Mouse (Mus musculus) thymus, adult 2 months (tissue): ENCODE results near the gene Gsap. TPM values are rescaled to one million over a fixed set of nuclear protein-coding genes. Genes with fewer than 3 reads are reported as not detected.

Source experiments
- DNase-seq: peaks from one replicate; pipeline ENCODE4 v3.0.0; 2021
- H3K27ac ChIP-seq: fragments of 200-500 bp; 2 replicates; pipeline ENCODE4 v1.5.1; 2012; ENCODE audit warnings: low read length, control low read depth; ENCODE audit not compliant: control insufficient read depth, insufficient read depth
- H3K27me3 ChIP-seq: fragments of 200-500 bp; 2 replicates; pipeline ENCODE4 v1.6.1; 2012; ENCODE audit warnings: mild to moderate bottlenecking, low read length, moderate library complexity, mixed read lengths; ENCODE audit not compliant: control insufficient read depth, insufficient read depth
- H3K36me3 ChIP-seq: fragments of 200-500 bp; 2 replicates; pipeline ENCODE4 v1.6.1; 2012; ENCODE audit warnings: mild to moderate bottlenecking, low read length, moderate library complexity; ENCODE audit not compliant: control insufficient read depth, insufficient read depth
- H3K4me1 ChIP-seq: fragments of 200-500 bp; replicated peaks from 2 replicates; pipeline ENCODE4 v1.6.1; 2012; ENCODE audit warnings: low read length; ENCODE audit not compliant: control insufficient read depth, insufficient read depth
- H3K4me3 ChIP-seq: fragments of 200-500 bp; 2 replicates; pipeline ENCODE4 v1.5.1; 2012; ENCODE audit warnings: mild to moderate bottlenecking, low read length, control low read depth, moderate library complexity; ENCODE audit not compliant: control insufficient read depth, insufficient read depth
- CTCF ChIP-seq: fragments of 200-500 bp; IDR thresholded peaks from 2 replicates; pipeline ENCODE4 v1.5.1; 2012; ENCODE audit warnings: mild to moderate bottlenecking, control low read depth, low read length, moderate library complexity, borderline replicate concordance; ENCODE audit not compliant: control insufficient read depth, poor library complexity, insufficient read depth; ENCODE audit errors: extremely low read depth
- POLR2A ChIP-seq: fragments of 200-500 bp; IDR thresholded peaks from 2 replicates; pipeline ENCODE4 v1.6.1; 2012; ENCODE audit warnings: mild to moderate bottlenecking, low read length, control low read depth, moderate library complexity; ENCODE audit not compliant: control insufficient read depth, poor library complexity, insufficient read depth; ENCODE audit errors: extremely low read depth
- WGBS: fragments of 180-500 bp; shearing (Covaris S2); methylation state at CpG from one replicate; pipeline ENCODE4 v1.1.7; 2018; 5-methylcytosine and 5-hydroxymethylcytosine counted together
- polyA plus RNA-seq: library from polyadenylated mRNA; depleted of rRNA; stranded (reverse); fragments of >200 nt; gene quantifications from 2 replicates; pipeline ENCODE4 v1.2.3, GENCODE M21; 2012

Gene Gsap
- polyA plus RNA-seq, 1 experiment = 4.3 TPM

DNA sequence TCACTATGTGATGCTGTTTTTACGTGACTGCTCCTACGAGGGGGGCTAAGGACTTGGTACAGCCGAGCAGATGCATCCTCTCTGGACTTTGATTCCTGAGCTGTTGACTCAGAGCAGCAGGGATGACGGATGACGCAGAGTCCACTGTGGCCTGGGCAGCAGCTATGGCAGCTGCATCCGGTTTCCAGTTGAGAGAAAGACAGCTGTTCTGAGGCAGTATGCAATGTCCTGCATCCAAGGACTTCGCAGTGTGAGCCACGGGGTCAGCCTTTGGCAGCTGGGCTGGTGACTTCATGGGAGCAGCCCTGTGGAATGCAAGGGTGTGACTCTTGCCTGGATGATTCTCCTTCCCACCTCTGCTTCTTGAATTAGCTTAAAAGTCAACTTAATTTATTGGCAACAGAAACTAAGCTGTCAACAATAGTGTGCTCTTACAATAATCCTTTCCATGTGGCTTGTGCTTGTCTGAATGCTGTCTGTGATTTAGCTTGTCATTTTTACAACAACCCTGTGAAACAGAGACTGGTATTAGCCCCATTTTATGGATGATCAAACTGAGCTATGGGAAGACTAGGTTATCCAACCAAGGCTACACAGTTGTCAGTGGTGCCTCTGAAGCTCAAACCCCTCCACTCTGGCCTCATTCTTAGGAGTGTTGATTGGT lies 41.4 kb upstream of the Gsap start:
- Histone ChIP-seq H3K27ac (no peak overlapping the region), H3K36me3 (no peaks in the 10 kb centered on the region), H3K4me1 (no peaks in the 10 kb centered on the region), H3K4me3 (no peak overlapping the region), H3K27me3 (no peaks in the 10 kb centered on the region)
- WGBS = 86% methylated on average over 8 of the region's 8 CpGs
- no peak for TF ChIP-seq CTCF
- no peak for DNase-seq

DNA sequence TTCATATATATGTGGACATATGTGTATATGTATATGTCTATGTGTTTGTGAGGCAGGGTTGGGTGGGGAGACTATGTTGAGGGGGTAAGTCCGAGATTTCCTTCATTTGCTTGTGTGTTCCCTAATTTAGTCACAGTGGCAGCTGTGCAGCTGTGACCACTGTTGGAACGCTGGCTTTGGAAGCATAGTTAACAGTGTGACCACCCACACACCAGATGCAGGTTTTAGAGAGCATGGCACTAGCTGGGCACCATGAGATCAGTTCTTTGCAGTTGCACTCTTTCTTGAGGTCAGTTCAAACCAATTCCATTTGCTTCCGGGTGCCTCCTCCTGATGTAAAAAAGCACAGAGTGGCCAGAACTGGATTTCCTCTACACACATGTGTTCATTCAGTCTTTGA lies 37.7 kb upstream of the Gsap start:
- H3K4me3 ChIP-seq = no peak overlapping the region
- H3K4me1 ChIP-seq = no peaks in the 10 kb centered on the region
- no peak for DNase-seq
- H3K27me3 ChIP-seq = no peaks in the 10 kb centered on the region
- TF ChIP-seq CTCF (no peak), POLR2A (no peak)
- WGBS = 94% methylated on average over 3 of the region's 3 CpGs
- no peaks in the 10 kb centered on the region for H3K36me3 ChIP-seq
- no peak overlapping the region for H3K27ac ChIP-seq

DNA sequence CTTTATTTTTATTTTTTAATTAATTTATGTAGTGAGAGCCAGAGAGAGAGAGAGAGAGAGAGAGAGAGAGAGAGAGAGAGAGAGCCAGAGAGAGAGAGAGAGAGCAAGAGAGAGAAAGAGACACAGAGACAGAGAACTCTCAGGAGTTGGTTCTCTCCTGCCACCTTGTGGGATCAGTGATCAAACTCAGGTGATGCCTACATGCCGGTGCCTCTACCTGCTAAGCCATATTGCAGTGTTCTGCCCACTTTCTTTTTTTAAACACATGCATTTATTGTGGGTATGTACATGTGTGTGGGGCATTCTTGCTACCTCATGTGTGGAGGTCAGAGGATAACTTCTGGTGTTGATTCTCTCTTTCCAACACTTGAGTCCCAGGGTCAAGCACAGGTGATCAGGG lies 32.4 kb upstream of the Gsap start:
- Histone ChIP-seq H3K36me3 (no peaks in the 10 kb centered on the region), H3K4me1 (no peaks in the 10 kb centered on the region), H3K27me3 (no peaks in the 10 kb centered on the region), H3K4me3 (no peak overlapping the region), H3K27ac (no peak overlapping the region)
- WGBS = 81% methylated on average over 1 of the region's 1 CpGs
- DNase-seq = no peak
- TF ChIP-seq CTCF (no peak), POLR2A (no peak)

DNA sequence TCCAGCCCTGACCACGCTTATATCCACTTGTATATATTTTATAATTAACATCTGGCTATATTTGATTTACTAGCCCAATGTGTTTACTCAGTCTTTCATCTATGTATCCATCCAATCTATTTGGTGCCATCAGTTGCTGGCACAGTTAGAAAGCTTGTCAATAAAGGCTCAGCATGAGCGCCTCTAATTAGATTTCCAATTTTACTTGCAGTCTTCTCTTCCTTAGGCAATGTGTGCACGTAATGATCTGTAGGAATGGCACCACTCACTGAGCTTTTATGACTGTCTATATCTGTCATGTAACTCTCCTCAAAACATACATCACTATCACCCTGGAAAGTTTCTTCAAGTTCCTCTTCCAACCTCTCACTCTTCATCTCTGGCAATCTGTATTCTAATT lies 29.3 kb upstream of the Gsap start:
- WGBS = 96% methylated on average over 3 of the region's 3 CpGs
- H3K4me3 ChIP-seq = no peak overlapping the region

DNA sequence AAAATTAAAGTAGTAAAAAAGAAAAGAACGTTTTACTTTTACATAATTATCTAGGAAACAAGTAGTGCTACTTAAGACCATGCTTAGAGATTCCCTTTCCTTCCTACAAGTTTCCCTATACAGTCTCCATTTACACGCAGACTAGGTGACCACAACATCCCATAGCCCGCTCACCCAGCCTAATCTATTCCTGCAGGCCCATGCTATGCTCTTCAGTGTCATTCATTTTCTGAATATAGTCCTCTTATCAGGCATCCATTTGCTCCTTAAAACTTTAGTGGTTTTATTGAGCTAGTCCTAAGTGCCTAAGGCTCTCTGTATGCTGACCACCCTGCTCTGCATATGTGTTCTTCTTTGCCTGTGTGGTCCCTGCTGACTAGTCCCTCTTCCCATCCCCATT lies 26.5 kb upstream of the Gsap start:
- TF ChIP-seq POLR2A (no peak), CTCF (no peak)
- DNase-seq = no peak
- Histone ChIP-seq H3K36me3 (no peaks in the 10 kb centered on the region), H3K27me3 (no peaks in the 10 kb centered on the region), H3K4me3 (no peak overlapping the region), H3K27ac (no peak overlapping the region), H3K4me1 (no peaks in the 10 kb centered on the region)
- 82% methylated on average over 3 of the region's 3 CpGs for WGBS

More for the DNA sequence above, 29.3 kb upstream of the Gsap start:
- TF ChIP-seq POLR2A (no peak), CTCF (no peak)
- Histone ChIP-seq H3K4me1 (no peaks in the 10 kb centered on the region), H3K36me3 (no peaks in the 10 kb centered on the region), H3K27me3 (no peaks in the 10 kb centered on the region), H3K27ac (no peak overlapping the region)
- DNase-seq = no peak

DNA sequence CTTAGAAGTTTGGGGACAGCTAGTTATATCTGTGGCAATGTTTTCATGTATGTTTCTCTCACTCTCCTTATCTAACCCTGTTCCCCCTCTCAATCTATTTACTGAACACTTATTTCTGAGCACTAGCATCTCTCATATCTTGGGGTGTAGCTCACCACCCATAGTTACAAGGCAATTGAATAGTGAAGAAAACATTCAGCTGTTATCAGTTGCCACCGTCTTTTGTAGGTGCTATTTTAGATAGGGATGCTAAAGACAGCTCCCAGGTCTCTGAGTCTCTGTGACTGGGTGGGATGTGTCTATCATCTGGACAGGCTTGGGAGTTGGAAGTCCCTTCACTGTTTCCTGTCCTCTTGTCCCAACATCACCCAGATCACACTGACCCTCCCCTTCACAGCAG lies 25.3 kb upstream of the Gsap start:
- no peaks in the 10 kb centered on the region for H3K4me1 ChIP-seq
- no peak for TF ChIP-seq CTCF
- no peak for TF ChIP-seq POLR2A
- no peaks in the 10 kb centered on the region for H3K27me3 ChIP-seq
- H3K4me3 ChIP-seq = no peak overlapping the region
- WGBS = 97% methylated on average over 1 of the region's 1 CpGs
- no peaks in the 10 kb centered on the region for H3K36me3 ChIP-seq
- DNase-seq = no peak
- no peak overlapping the region for H3K27ac ChIP-seq

DNA sequence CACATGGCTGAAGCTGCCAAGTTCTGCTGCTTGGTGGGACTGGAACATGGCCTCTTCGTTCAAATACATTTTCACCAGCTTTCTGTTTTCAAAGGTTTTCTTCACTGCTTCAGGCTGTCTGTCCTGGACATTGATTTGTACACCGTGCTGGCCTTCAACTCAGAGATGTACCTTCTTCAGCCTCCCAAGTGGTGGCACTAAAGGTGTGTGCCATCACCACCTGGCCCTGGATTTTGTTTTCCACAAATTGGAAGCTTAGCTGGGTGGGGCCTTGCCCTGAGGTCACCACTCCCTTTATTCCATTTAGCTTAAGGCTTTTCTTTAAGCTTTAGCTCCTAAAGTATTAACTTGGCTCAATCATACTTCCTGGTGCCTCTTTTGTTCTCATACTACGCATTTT lies 22.6 kb upstream of the Gsap start:
- TF ChIP-seq POLR2A = no peak
- 96% methylated on average over 3 of the region's 3 CpGs for WGBS
- H3K4me1 ChIP-seq = no peaks in the 10 kb centered on the region
- DNase-seq = no peak
- no peak overlapping the region for H3K4me3 ChIP-seq
- H3K36me3 ChIP-seq = no peaks in the 10 kb centered on the region
- no peak overlapping the region for H3K27ac ChIP-seq
- no peaks in the 10 kb centered on the region for H3K27me3 ChIP-seq
